Mouse (Mus musculus) MEL (cell line): ENCODE measurements at regions not wholly inside any gene's neighbourhood (a gene's known extent, or its start where the extent isn't known, plus 50 kb on each side); places are given as distances from the start of the nearest gene placed in this dataset.

ENCODE experiments used
- DNase-seq: peaks from one replicate; pipeline ENCODE4 v3.0.0; 2011; ENCODE audit warnings: low read depth, low spot score
- H3K27ac ChIP-seq: 2 replicates; pipeline ENCODE4 v1.5.1; 2012; ENCODE audit warnings: low read depth, mild to moderate bottlenecking, control low read depth, low read length, moderate library complexity; ENCODE audit not compliant: control insufficient read depth
- H3K27me3 ChIP-seq, 2 experiments: fragments of 150-350 bp in 1 of 2; sonication (generic) in 1 of 2; 2 replicates each; pipeline ENCODE4 v1.6.1; 2012; ENCODE audit warnings: low read length in 2 of 2, mild to moderate bottlenecking in 2 of 2, improper control_type of control experiment in 1 of 2, moderate library complexity in 1 of 2; ENCODE audit not compliant: insufficient read depth in 2 of 2, control insufficient read depth in 1 of 2
- H3K36me3 ChIP-seq, 2 experiments: 2 replicates each; pipeline ENCODE4 v1.6.1; 2012 to 2014; ENCODE audit warnings: low read length in 2 of 2, improper control_type of control experiment in 1 of 2, inconsistent platforms in 1 of 2, mild to moderate bottlenecking in 1 of 2; ENCODE audit not compliant: insufficient read depth in 2 of 2, control insufficient read depth in 1 of 2
- H3K4me1 ChIP-seq, 2 experiments: fragments of 150-350 bp in 1 of 2; sonication (generic) in 1 of 2; 2 replicates each; pipeline ENCODE4 v1.6.1; 2012; ENCODE audit warnings: low read length in 2 of 2, improper control_type of control experiment in 1 of 2, mild to moderate bottlenecking in 1 of 2; ENCODE audit not compliant: insufficient read depth in 2 of 2, control insufficient read depth in 1 of 2
- H3K4me3 ChIP-seq, 2 experiments: fragments of 150-350 bp in 1 of 2; sonication (generic) in 1 of 2; 2 replicates each; pipeline ENCODE4 v1.5.1; 2012; ENCODE audit warnings: low read depth in 2 of 2, low read length in 2 of 2, mild to moderate bottlenecking in 2 of 2, moderate library complexity in 2 of 2, control low read depth in 1 of 2, improper control_type of control experiment in 1 of 2; ENCODE audit not compliant: control insufficient read depth in 1 of 2, insufficient read depth in 1 of 2
- H3K79me2 ChIP-seq: 2 replicates; pipeline ENCODE4 v1.6.1; 2012; ENCODE audit warnings: mild to moderate bottlenecking, low read length, moderate library complexity; ENCODE audit not compliant: control insufficient read depth, poor library complexity, insufficient read depth
- H3K9ac ChIP-seq: 2 replicates; pipeline ENCODE4 v1.6.1; 2012; ENCODE audit warnings: low read depth, mild to moderate bottlenecking, control low read depth, low read length, moderate library complexity; ENCODE audit not compliant: control insufficient read depth, poor library complexity, severe bottlenecking
- H3K9me3 ChIP-seq: fragments of 150-350 bp; sonication (generic); replicated peaks from 2 replicates; pipeline ENCODE4 v1.6.1; 2012; ENCODE audit warnings: mild to moderate bottlenecking, low read length, improper control_type of control experiment, moderate library complexity; ENCODE audit not compliant: insufficient read depth
- BHLHE40 ChIP-seq: IDR thresholded peaks from 2 replicates; pipeline ENCODE4 v1.6.1; 2012; ENCODE audit warnings: low read depth, mild to moderate bottlenecking, inconsistent platforms, low read length, improper control_type of control experiment, borderline replicate concordance
- CHD2 ChIP-seq: IDR thresholded peaks from 2 replicates; pipeline ENCODE4 v1.6.1; 2011; ENCODE audit warnings: low read length, improper control_type of control experiment
- CTCF ChIP-seq, 3 experiments: IDR thresholded peaks in 2 of 3; conservative IDR thresholded peaks in 1 of 3; 2 replicates each; pipeline ENCODE4 v1.5.1; 2011 to 2012; ENCODE audit warnings: low read length in 3 of 3, low read depth in 2 of 3, mild to moderate bottlenecking in 2 of 3, improper control_type of control experiment in 1 of 3, inconsistent platforms in 1 of 3, mixed read lengths in 1 of 3, moderate library complexity in 1 of 3; ENCODE audit not compliant: control insufficient read depth in 1 of 3, insufficient read depth in 1 of 3, poor library complexity in 1 of 3, severe bottlenecking in 1 of 3
- E2F4 ChIP-seq: IDR thresholded peaks from 2 replicates; pipeline ENCODE4 v1.6.1; 2011; ENCODE audit warnings: low read depth, low read length, improper control_type of control experiment, borderline replicate concordance
- EP300 ChIP-seq, 2 experiments: IDR thresholded peaks; 2 replicates each; pipeline ENCODE4 v1.6.1; 2011; ENCODE audit warnings: improper control_type of control experiment in 2 of 2, low read length in 2 of 2, low read depth in 1 of 2, mild to moderate bottlenecking in 1 of 2
- HCFC1 ChIP-seq: IDR thresholded peaks from 2 replicates; pipeline ENCODE4 v1.6.1; 2012; ENCODE audit warnings: low read depth, mild to moderate bottlenecking, inconsistent platforms, low read length, improper control_type of control experiment, moderate library complexity
- JUND ChIP-seq: IDR thresholded peaks from 2 replicates; pipeline ENCODE4 v1.6.1; 2011; ENCODE audit warnings: low read depth, mild to moderate bottlenecking, improper control_type of control experiment, low read length
- KAT2A ChIP-seq: conservative IDR thresholded peaks from 2 replicates; pipeline ENCODE4 v1.6.1; 2012; ENCODE audit warnings: low read depth, low read length, improper control_type of control experiment, inconsistent platforms
- MAZ ChIP-seq: IDR thresholded peaks from 2 replicates; pipeline ENCODE4 v1.6.1; 2012; ENCODE audit warnings: low read depth, mild to moderate bottlenecking, inconsistent platforms, low read length, improper control_type of control experiment
- MEF2A ChIP-seq: IDR thresholded peaks from 2 replicates; pipeline ENCODE4 v1.6.1; 2014; ENCODE audit warnings: low read depth, mild to moderate bottlenecking, inconsistent platforms, low read length, improper control_type of control experiment; ENCODE audit not compliant: poor library complexity, insufficient replicate concordance, severe bottlenecking; ENCODE audit errors: extremely low read depth
- NRF1 ChIP-seq: IDR thresholded peaks from 2 replicates; pipeline ENCODE4 v1.6.1; 2014; ENCODE audit warnings: low read depth, mild to moderate bottlenecking, inconsistent platforms, low read length, improper control_type of control experiment, moderate library complexity; ENCODE audit not compliant: poor library complexity, insufficient read depth, severe bottlenecking
- POLR2AphosphoS2 ChIP-seq: IDR thresholded peaks from 2 replicates; pipeline ENCODE4 v1.6.1; 2011; ENCODE audit warnings: low read length, improper control_type of control experiment
- RAD21 ChIP-seq: IDR thresholded peaks from 2 replicates; pipeline ENCODE4 v1.6.1; 2011; ENCODE audit warnings: mild to moderate bottlenecking, low read depth, low read length, improper control_type of control experiment
- RCOR1 ChIP-seq: IDR thresholded peaks from 2 replicates; pipeline ENCODE4 v1.6.1; 2012; ENCODE audit warnings: low read depth, mild to moderate bottlenecking, inconsistent platforms, low read length, improper control_type of control experiment
- SIN3A ChIP-seq: IDR thresholded peaks from 2 replicates; pipeline ENCODE4 v1.6.1; 2012; ENCODE audit warnings: low read length, improper control_type of control experiment, inconsistent platforms
- TAL1 ChIP-seq: IDR thresholded peaks from 2 replicates; pipeline ENCODE4 v1.6.1; 2012; ENCODE audit warnings: mild to moderate bottlenecking, inconsistent platforms, low read length, moderate library complexity, mixed read lengths
- TCF12 ChIP-seq: IDR thresholded peaks from 2 replicates; pipeline ENCODE4 v1.6.1; 2014; ENCODE audit warnings: low read depth, mild to moderate bottlenecking, inconsistent platforms, low read length, improper control_type of control experiment, moderate library complexity
- UBTF ChIP-seq: IDR thresholded peaks from 2 replicates; pipeline ENCODE4 v1.6.1; 2012; ENCODE audit warnings: low read depth, mild to moderate bottlenecking, inconsistent platforms, low read length, improper control_type of control experiment, moderate library complexity, borderline replicate concordance; ENCODE audit not compliant: insufficient read depth
- USF1 ChIP-seq: IDR thresholded peaks from 2 replicates; pipeline ENCODE4 v1.6.1; 2014; ENCODE audit warnings: low read depth, mild to moderate bottlenecking, inconsistent platforms, low read length, improper control_type of control experiment, moderate library complexity
- USF2 ChIP-seq, 2 experiments: IDR thresholded peaks; 2 replicates each; pipeline ENCODE4 v1.6.1; 2011 to 2012; ENCODE audit warnings: improper control_type of control experiment in 2 of 2, low read length in 2 of 2, borderline replicate concordance in 1 of 2, inconsistent platforms in 1 of 2, low read depth in 1 of 2, mild to moderate bottlenecking in 1 of 2; ENCODE audit not compliant: insufficient read depth in 1 of 2
- ZKSCAN1 ChIP-seq: IDR thresholded peaks from 2 replicates; pipeline ENCODE4 v1.6.1; 2012; ENCODE audit warnings: low read depth, mild to moderate bottlenecking, inconsistent platforms, low read length, improper control_type of control experiment, moderate library complexity
- ZNF384 ChIP-seq: IDR thresholded peaks from 2 replicates; pipeline ENCODE4 v1.6.1; 2012; ENCODE audit warnings: low read depth, mild to moderate bottlenecking, inconsistent platforms, low read length, improper control_type of control experiment

GRCm38 (mm10) chr12:65387042-65387441 lies 161.7 kb downstream of the Wdr20rt start (continued):
- no peak for TF ChIP-seq ZNF384

- no peaks in the 10 kb centered on the region for H3K9me3 ChIP-seq
- H3K27me3 ChIP-seq, result no peaks in the 10 kb centered on the region
- H3K36me3 ChIP-seq, result peaks cover 0 to 9% of the 10 kb centered on the region in 2 experiments; a peak in 2 of 4 replicates
- peaks cover 7 to 11% of the 10 kb centered on the region in 2 experiments for H3K4me1 ChIP-seq
- H3K79me2 ChIP-seq, result no peaks in the 10 kb centered on the region
- H3K27ac ChIP-seq, result no peak overlapping the region
- TF ChIP-seq ZNF384 (no peak), KAT2A (no peak), E2F4 (no peak), TAL1 (no peak), MAZ (no peak), UBTF (no peak), USF2 (IDR thresholded peaks at IDR 0.05; ENCODE audit: borderline replicate concordance in 1 of 2, insufficient read depth in 1 of 2, low read depth in 1 of 2, low read length in 2 of 2) (no peak), SIN3A (no peak), TCF12 (no peak), BHLHE40 (no peak), RAD21 (no peak), POLR2AphosphoS2 (no peak), RCOR1 (no peak), CHD2 (no peak), HCFC1 (no peak)
- TF ChIP-seq, all 39 proteins: peak for 0
- no peak overlapping the region for H3K9ac ChIP-seq
- no peak overlapping the region for H3K4me3 ChIP-seq
- DNase-seq, result no peak
Measured at GRCm38 (mm10) chr12:65389512-65389911, 164.2 kb downstream of the Wdr20rt start.

GRCm38 (mm10) chr12:65390330-65390729 lies 165.0 kb downstream of the Wdr20rt start:
- no peaks in the 10 kb centered on the region for H3K9me3 ChIP-seq
- H3K79me2 ChIP-seq, result no peaks in the 10 kb centered on the region
- DNase-seq, result no peak
- no peak overlapping the region for H3K4me3 ChIP-seq
- peaks cover 7 to 11% of the 10 kb centered on the region in 2 experiments for H3K4me1 ChIP-seq
- H3K36me3 ChIP-seq, result peaks cover 0 to 9% of the 10 kb centered on the region in 2 experiments; a peak in 2 of 4 replicates
- TF ChIP-seq EP300 (IDR thresholded peaks at IDR 0.05; ENCODE audit: low read depth in 1 of 2, low read length in 2 of 2), result no peak
- no peak for TF ChIP-seq NRF1
- no peak for TF ChIP-seq HCFC1
- no peak for TF ChIP-seq USF1
- no peak for TF ChIP-seq JUND
- TF ChIP-seq MEF2A, result no peak
- TF ChIP-seq TCF12, result no peak
- TF ChIP-seq RAD21, result no peak
- no peak for TF ChIP-seq ZKSCAN1
- no peak for TF ChIP-seq CTCF (IDR thresholded peaks at IDR 0.05 in 2 of 3, conservative IDR thresholded peaks at IDR 0.05 in 1 of 3; ENCODE audit: control insufficient read depth in 1 of 3, insufficient read depth in 1 of 3, low read depth in 2 of 3, low read length in 3 of 3, poor library complexity in 1 of 3, severe bottlenecking in 1 of 3)
- TF ChIP-seq BHLHE40, result no peak
- H3K27ac ChIP-seq, result no peak overlapping the region
- no peaks in the 10 kb centered on the region for H3K27me3 ChIP-seq
- H3K9ac ChIP-seq, result no peak overlapping the region
